Mouse (Mus musculus): ENCODE measurements around the gene Olfr867. TPM values are rescaled to one million over a fixed set of nuclear protein-coding genes. Genes with fewer than 3 reads are reported as not detected.

Gene Olfr867
- not detected for polyA plus RNA-seq (2017; shearing (Covaris generic))

GRCm38 (mm10) chr9:20057462-20057861 is at the start of gene Olfr867:
Gene Olfr867 (minus strand): TSS chr9:20057562.

GRCm38 (mm10) chr9:20098326-20098725 is 41.0 kb upstream of the Olfr867 start, which contains the start of gene Olfr868:
Gene Olfr868 (plus strand): TSS chr9:20098626.

GRCm38 (mm10) chr9:20027935-20028334 is 29.4 kb downstream of the Olfr867 start, which contains the start of gene Olfr866:
Gene Olfr866 (minus strand): TSS chr9:20028035.

Other genes starting within 250 kb of the Olfr867 start
- gene Olfr860, start 207.8 kb downstream of the Olfr867 start, polyA plus RNA-seq (2017; shearing (Covaris generic)): not detected
- gene Olfr862, start 169.6 kb downstream of the Olfr867 start, polyA plus RNA-seq (2017; shearing (Covaris generic)): not detected
- gene Olfr77, start 140.7 kb downstream of the Olfr867 start, polyA plus RNA-seq (2017; shearing (Covaris generic)): 0.79 TPM
- gene Olfr866, start 29.5 kb downstream of the Olfr867 start, polyA plus RNA-seq (2017; shearing (Covaris generic)): not detected
- gene Olfr868, start 41.1 kb upstream of the Olfr867 start, polyA plus RNA-seq (2017; shearing (Covaris generic)): not detected
- gene Olfr869, start 71.4 kb upstream of the Olfr867 start, polyA plus RNA-seq (2017; shearing (Covaris generic)): not detected
- not detected for gene Olfr870, start 116.5 kb upstream of the Olfr867 start, polyA plus RNA-seq (2017; shearing (Covaris generic))
- not detected for gene Olfr871, start 154.6 kb upstream of the Olfr867 start, polyA plus RNA-seq (2017; shearing (Covaris generic))
- gene Olfr872, start 179.6 kb upstream of the Olfr867 start, polyA plus RNA-seq (2017; shearing (Covaris generic)): not detected
- not detected for gene Olfr39, start 224.8 kb upstream of the Olfr867 start, polyA plus RNA-seq (2017; shearing (Covaris generic))
- not detected for gene Olfr873, start 241.0 kb upstream of the Olfr867 start, polyA plus RNA-seq (2017; shearing (Covaris generic))